Mouse (Mus musculus) hindbrain, embryonic 12.5 days (tissue): ENCODE measurements around the gene Tmem270. TPM values are rescaled to one million over a fixed set of nuclear protein-coding genes. Genes with fewer than 3 reads are reported as not detected.

Experiments
- ATAC-seq: fragments of 200-750 bp; cut with Nextera tagmentation; 2 replicates; pipeline ENCODE4 v1.8.0; 2017; ENCODE audit warnings: moderate TSS enrichment; ENCODE audit not compliant: low FRiP score
- H3K27ac ChIP-seq: fragments of 300-500 bp; sonication (generic); 2 replicates; pipeline ENCODE4 v1.5.1; 2016; ENCODE audit warnings: mild to moderate bottlenecking
- H3K27me3 ChIP-seq: fragments of 300-500 bp; sonication (generic); 2 replicates; pipeline ENCODE4 v1.6.1; 2016; ENCODE audit warnings: mild to moderate bottlenecking
- H3K36me3 ChIP-seq: fragments of 300-500 bp; sonication (generic); 2 replicates; pipeline ENCODE4 v1.6.1; 2016; ENCODE audit warnings: mild to moderate bottlenecking
- H3K4me1 ChIP-seq: fragments of 300-500 bp; sonication (generic); 2 replicates; pipeline ENCODE4 v1.6.1; 2016
- H3K4me2 ChIP-seq: fragments of 300-500 bp; sonication (generic); replicated peaks from 2 replicates; pipeline ENCODE4 v1.6.1; 2016; ENCODE audit warnings: mild to moderate bottlenecking
- H3K4me3 ChIP-seq: fragments of 300-500 bp; sonication (generic); 2 replicates; pipeline ENCODE4 v1.5.1; 2016; ENCODE audit warnings: mild to moderate bottlenecking
- H3K9ac ChIP-seq: fragments of 300-500 bp; sonication (generic); 2 replicates; pipeline ENCODE4 v1.6.1; 2016; ENCODE audit warnings: mild to moderate bottlenecking, moderate library complexity
- H3K9me3 ChIP-seq: fragments of 300-500 bp; sonication (generic); replicated peaks from 2 replicates; pipeline ENCODE4 v1.6.1; 2016; ENCODE audit warnings: mild to moderate bottlenecking
- WGBS: fragments of 180-500 bp; shearing (Covaris S2); methylation state at CpG from one replicate; pipeline ENCODE4 v1.1.7; 2016; 5-methylcytosine and 5-hydroxymethylcytosine counted together
- polyA plus RNA-seq: library from polyadenylated mRNA; unstranded; fragments of >200 nt; fragmentation: Nextera tagmentation; extraction: Ambion mirVana; gene quantifications from 2 replicates; pipeline ENCODE4 v1.2.1, GENCODE M21; 2016

The Tmem270 gene
- not detected in 2 replicates for polyA plus RNA-seq

DNA sequence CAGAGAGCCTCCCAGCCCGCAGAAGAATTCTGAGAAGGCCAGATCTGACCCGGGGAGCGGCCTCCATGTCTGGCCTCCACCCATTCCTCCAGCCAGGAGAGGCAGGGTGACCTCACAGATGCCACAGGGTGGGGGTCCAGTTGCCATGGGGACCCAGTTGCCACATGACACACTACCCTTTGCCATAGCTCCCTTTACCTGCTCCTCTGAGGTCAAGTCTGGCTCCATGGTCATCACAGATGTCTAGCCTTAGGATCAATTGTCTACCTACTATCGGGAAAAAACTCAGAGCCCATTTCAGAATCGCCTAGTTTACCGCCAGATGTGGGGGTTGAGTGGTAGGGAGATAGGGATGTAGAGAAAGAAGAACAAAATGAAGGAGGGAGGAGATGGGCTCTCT lies at the start of gene Tmem270:
Tmem270 (minus strand) TSS at position 101 of the 400 bp plus-strand sequence.
- H3K4me2 ChIP-seq = no peak within 1 kb of the TSS
- H3K36me3 ChIP-seq = no peaks in the 10 kb centered on the region
- no peak for ATAC-seq
- H3K27ac ChIP-seq = no peak within 1 kb of the TSS
- H3K9ac ChIP-seq = no peak within 1 kb of the TSS
- WGBS = 76% methylated on average over 6 of the region's 6 CpGs
- H3K4me1 ChIP-seq = no peaks in the 10 kb centered on the region; the same call in 1 of the 2 replicates
- H3K9me3 ChIP-seq = no peaks in the 10 kb centered on the region
- no peak within 1 kb of the TSS for H3K4me3 ChIP-seq
- H3K27me3 ChIP-seq = no peaks in the 10 kb centered on the region

DNA sequence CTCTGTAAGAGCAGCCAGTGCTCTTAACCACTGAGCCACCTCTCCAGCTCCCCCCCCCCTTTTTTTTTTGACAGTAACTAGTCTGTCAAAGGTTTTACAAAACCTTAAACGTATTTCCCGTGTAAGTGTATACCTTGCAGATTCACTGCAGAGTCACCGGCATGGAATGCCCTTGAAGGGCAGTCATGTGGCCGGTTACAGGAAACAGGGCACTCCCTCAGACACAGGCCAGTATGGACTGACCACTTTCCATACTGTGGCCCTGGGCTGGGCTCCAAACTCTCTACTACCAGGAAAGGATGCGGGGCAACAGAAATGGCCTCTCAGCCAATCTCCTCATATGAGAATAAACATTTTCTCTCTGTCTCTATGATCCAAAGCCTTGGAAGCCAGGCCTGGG lies 49.0 kb upstream of the Tmem270 start:
- no peaks in the 10 kb centered on the region; the same call in 1 of the 2 replicates for H3K4me1 ChIP-seq
- H3K27me3 ChIP-seq = no peaks in the 10 kb centered on the region
- no peaks in the 10 kb centered on the region for H3K36me3 ChIP-seq
- H3K9me3 ChIP-seq = no peaks in the 10 kb centered on the region
- H3K27ac ChIP-seq = no peak overlapping the region
- H3K4me2 ChIP-seq = no peak overlapping the region
- no peak overlapping the region for H3K4me3 ChIP-seq
- no peak for ATAC-seq
- H3K9ac ChIP-seq = no peak overlapping the region
- WGBS = 77% methylated on average over 5 of the region's 5 CpGs

DNA sequence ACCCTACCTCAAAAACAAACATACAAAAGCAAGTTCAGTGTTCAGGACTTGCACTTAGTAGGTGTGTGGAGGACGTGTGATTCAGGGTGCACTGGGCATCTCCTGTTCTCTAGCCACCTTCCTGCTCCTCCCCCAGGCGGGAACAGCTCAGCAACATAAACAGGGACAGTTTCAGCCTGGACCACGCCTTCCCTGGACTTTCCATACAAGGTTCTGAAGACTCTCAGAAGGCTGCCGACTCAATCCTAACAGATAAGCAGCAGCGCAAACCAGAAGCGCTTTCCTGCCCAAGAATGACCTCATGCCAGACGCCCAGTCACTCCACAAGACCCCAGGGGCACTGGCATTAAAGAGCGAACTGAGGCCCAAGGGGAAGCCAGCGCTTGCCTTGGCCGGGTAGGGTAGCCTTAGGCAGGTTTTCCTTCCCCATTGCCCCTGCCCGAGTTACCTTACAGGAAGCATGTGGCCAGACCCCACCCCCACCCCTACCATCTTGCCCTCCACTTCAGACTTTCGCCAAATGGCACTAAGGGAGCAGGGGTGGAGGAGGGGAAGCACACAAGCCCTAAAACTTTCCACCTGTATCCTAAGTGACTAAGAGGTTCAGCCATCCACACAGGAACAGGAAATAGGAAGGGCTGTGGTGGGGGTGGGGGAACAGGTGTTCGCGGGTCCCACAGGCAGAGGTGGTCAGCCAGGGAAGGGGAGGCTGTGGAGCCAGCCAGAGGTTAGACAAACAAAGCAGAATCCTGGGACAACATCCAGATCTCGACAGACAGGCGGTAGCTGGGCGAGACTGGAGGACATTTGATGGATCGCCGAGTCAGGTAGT lies 44.7 kb upstream of the Tmem270 start:
- 38% methylated on average over 19 of the region's 19 CpGs for WGBS
- no peak overlapping the region for H3K27ac ChIP-seq

DNA sequence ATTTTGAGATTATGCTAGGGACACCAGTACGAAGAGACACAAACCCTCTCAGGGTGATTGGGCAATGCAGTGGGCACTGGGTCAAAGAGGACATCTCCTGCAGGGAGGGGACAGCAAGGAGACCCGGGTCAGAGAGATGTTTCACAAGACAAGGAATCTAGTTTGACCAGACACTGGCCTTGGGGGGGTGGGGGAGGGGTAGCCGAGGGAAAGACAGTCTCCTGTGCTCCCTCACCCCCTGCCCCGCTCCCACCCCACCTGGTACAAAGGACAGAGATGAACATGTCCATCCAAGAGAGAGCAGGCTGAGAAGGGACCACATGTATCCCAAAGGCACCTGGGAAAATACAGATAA lies 41.5 kb upstream of the Tmem270 start:
- no peak overlapping the region for H3K9ac ChIP-seq
- 60% methylated on average over 4 of the region's 4 CpGs for WGBS
- no peaks in the 10 kb centered on the region for H3K36me3 ChIP-seq
- H3K4me2 ChIP-seq = no peak overlapping the region
- no peak overlapping the region for H3K4me3 ChIP-seq
- H3K27ac ChIP-seq = no peak overlapping the region
- H3K4me1 ChIP-seq = peaks cover 9% of the 10 kb centered on the region
- no peak for ATAC-seq
- peaks cover 41% of the 10 kb centered on the region for H3K27me3 ChIP-seq
- no peaks in the 10 kb centered on the region for H3K9me3 ChIP-seq

More for the DNA sequence above, 44.7 kb upstream of the Tmem270 start:
- Histone ChIP-seq H3K27me3 (peaks cover 20% of the 10 kb centered on the region), H3K4me1 (peaks cover 5% of the 10 kb centered on the region), H3K9me3 (no peaks in the 10 kb centered on the region), H3K4me3 (no peak overlapping the region), H3K4me2 (no peak overlapping the region), H3K36me3 (no peaks in the 10 kb centered on the region), H3K9ac (no peak overlapping the region)
- no peak for ATAC-seq

DNA sequence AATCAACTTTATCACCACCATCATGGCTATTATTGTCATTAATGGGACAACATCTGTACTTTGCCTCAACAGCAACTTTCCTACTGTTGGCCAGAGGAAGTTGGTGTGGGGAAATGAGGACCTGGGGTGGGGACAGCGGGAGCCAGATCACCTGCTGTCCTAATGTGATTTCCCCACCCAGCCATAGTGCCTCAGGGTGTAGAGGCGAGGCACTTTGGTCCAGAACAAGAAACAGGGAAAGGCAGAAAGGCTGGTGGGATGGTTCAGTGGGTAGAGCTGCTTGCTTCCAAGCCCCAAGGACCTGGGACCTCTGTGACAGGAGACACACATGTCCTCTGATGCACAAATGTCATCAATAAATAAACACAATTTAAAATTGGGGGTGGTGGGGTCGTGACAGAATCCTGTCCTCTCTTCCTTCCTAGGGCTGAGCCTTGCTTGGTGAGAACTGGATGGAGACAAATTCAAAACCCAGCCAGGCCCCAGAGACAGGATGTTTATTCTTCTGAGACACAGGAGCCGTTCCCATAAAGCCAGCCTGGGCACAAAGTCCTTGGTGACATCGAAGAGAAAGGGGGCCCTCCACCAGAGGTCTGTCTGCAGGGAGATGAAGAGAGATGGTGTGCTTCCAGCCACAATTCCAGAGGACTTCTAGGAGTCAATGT lies 41.0 kb upstream of the Tmem270 start:
- no peaks in the 10 kb centered on the region for H3K36me3 ChIP-seq
- H3K27me3 ChIP-seq = peaks cover 41% of the 10 kb centered on the region
- no peak overlapping the region for H3K4me3 ChIP-seq
- no peak overlapping the region for H3K9ac ChIP-seq
- H3K27ac ChIP-seq = no peak overlapping the region
- no peaks in the 10 kb centered on the region for H3K9me3 ChIP-seq
- no peak overlapping the region for H3K4me2 ChIP-seq
- 58% methylated on average over 5 of the region's 5 CpGs for WGBS
- no peak for ATAC-seq
- peaks cover 9% of the 10 kb centered on the region for H3K4me1 ChIP-seq

DNA sequence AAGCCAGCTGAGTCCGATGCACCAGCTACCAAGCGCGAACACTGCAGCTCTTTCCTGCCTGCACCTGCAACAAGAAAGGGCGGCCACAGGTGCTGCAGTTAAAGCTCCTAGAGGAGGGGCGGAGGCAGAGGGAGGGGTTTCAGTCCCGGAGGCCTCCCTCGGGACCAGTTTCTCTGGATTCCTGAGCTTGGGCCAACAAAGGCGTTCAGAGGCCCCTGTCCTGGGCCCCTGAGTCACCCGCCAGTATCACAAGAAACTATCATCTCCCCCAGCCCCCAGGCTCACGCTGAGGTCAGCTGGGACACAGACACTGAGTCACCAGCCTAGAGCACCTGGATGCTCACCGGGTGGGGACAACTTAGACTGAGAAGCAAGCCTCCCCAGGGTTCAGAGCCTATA lies 40.3 kb upstream of the Tmem270 start, which contains the start of gene Cldn4:
Cldn4 (minus strand) TSS at position 78 of the 399 bp plus-strand sequence.
- Histone ChIP-seq H3K9ac (peak within 1 kb of the TSS; percentile 35), H3K9me3 (no peaks in the 10 kb centered on the region), H3K36me3 (no peaks in the 10 kb centered on the region), H3K4me2 (peak within 1 kb of the TSS; percentile 33; the same call in 1 of the 2 replicates), H3K4me3 (peak within 1 kb of the TSS; percentile 15), H3K4me1 (peaks cover 9% of the 10 kb centered on the region), H3K27me3 (peaks cover 41% of the 10 kb centered on the region), H3K27ac (no peak within 1 kb of the TSS)
- WGBS = 12% methylated on average over 11 of the region's 11 CpGs
- ATAC-seq = no peak

DNA sequence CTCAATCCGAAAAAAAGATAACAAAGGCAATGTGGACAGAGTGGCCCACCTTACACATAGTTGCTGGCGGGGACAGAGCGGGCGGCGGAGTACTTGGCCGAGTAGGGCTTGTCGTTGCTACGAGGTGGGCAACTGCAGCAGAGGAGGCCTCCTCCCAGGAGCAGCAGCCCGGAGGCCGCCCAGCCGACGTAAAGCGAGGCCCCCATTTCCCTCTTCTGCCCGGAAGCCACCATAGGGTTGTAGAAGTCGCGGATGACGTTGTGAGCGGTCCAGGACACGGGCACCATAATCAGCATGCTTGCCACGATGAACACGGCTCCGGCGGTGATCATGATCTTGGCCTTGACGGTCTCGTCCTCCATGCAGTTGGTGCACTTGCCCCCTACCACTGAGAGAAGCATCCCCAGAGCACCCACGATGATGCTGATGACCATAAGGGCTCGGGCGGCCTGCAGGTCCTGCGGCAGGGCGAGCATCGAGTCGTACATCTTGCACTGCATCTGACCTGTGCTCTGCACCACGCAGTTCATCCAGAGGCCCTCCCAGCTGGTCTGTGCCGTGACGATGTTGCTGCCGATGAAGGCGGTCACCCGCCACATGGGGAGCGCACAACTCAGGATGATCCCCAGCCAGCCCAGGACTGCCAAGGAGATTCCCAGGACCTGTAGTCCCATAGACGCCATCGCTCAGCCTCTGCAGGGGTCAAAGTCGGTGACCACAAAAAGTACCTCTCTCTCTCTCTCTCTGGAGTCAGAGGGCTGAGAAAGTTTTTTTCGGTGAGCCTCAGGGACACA lies 39.7 kb upstream of the Tmem270 start:
- Histone ChIP-seq H3K9me3 (no peaks in the 10 kb centered on the region), H3K27me3 (peaks cover 41% of the 10 kb centered on the region), H3K27ac (no peak overlapping the region), H3K36me3 (no peaks in the 10 kb centered on the region), H3K4me2 (peak overlapping the region; percentile 33; the same call in 1 of the 2 replicates), H3K9ac (peak overlapping the region; percentile 35), H3K4me1 (peaks cover 9% of the 10 kb centered on the region), H3K4me3 (peak overlapping the region; percentile 15)
- ATAC-seq = no peak
- WGBS = 18% methylated on average over 42 of the region's 43 CpGs

DNA sequence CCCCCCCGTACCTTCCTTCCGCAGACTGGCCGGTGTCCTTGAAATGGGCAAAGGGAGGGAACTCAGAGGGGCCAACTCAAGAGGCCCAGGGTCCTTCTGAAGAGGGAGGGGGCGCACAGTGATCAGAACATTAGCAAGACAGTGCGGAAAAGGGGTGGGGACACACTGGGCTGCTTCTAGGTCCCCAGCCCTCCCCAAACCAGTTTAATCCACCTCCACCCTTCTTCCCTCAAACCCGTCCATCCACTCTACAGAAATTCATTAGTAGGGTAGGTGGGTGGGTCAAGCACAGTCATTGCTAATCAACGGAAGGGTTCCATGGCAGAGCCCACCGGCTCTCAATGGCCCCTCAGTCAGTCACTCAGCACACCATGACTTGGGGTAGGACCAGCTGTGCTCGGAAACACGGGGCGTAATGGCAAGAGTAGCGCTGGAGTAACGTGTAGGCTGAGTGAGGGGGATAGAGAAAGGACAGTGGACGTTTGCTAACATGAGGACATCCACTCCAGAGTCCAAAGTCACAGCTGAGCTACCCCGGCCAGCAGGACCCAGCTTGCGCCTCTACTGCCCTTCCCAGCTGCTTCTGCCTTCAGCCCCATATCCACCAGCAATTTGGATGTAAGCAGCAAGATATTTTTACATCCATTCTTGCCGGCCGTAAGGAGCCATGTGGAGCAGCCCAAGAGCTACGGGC lies 38.9 kb upstream of the Tmem270 start:
- H3K27ac ChIP-seq = no peak overlapping the region
- H3K4me2 ChIP-seq = no peak overlapping the region; the same call in 1 of the 2 replicates
- WGBS = 46% methylated on average over 18 of the region's 19 CpGs
- no peaks in the 10 kb centered on the region for H3K36me3 ChIP-seq
- no peaks in the 10 kb centered on the region for H3K9me3 ChIP-seq
- peaks cover 9% of the 10 kb centered on the region for H3K4me1 ChIP-seq
- ATAC-seq = no peak
- no peak overlapping the region for H3K9ac ChIP-seq
- H3K27me3 ChIP-seq = peaks cover 41% of the 10 kb centered on the region
- peak overlapping the region; percentile 15 for H3K4me3 ChIP-seq

DNA sequence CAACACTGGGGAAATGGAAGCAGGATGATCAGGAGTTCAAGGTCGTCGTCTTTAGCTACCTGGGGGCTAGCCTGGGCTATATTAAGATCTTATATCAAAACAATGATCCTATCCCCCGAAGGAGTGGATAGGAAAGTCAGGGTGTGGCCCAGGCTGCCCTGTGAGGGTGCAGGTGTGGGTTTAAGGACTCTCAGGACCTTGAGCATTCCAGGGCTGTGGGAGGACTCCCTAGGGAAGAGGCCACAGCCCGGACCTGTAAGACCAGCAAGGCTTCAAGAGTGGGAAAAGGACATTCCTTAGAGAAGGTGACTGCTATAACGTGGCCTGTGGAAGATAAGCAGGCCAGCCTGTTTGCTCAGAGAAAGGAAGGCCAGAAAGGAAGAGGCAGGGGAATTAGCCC lies 37.6 kb upstream of the Tmem270 start:
- Histone ChIP-seq H3K36me3 (no peaks in the 10 kb centered on the region), H3K4me2 (no peak overlapping the region), H3K9me3 (no peaks in the 10 kb centered on the region), H3K27ac (no peak overlapping the region), H3K9ac (no peak overlapping the region), H3K27me3 (peaks cover 41% of the 10 kb centered on the region), H3K4me1 (peaks cover 9% of the 10 kb centered on the region), H3K4me3 (no peak overlapping the region)
- ATAC-seq = no peak
- 70% methylated on average over 5 of the region's 5 CpGs for WGBS

DNA sequence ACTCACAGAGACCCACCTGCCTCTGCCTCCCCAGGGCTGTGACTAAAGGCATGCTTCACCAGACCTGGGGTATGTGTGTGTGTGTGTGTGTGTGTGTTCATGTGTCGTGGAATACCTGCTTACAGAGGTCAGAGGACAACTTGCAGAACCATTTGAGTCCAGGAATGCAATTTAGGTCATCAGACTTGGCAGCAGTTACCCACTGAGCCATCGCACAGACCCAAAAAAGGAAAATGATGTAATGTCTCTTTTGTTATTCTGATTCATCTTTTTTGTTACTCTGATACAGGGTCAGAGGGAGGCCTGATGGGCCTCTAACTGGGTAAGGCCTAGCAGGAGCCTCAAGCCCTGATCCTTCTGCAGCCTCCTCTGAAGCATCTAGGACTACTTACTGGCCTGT lies 36.2 kb upstream of the Tmem270 start:
- Histone ChIP-seq H3K36me3 (no peaks in the 10 kb centered on the region), H3K9ac (no peak overlapping the region), H3K27me3 (peaks cover 36% of the 10 kb centered on the region), H3K27ac (no peak overlapping the region), H3K4me2 (no peak overlapping the region), H3K9me3 (no peaks in the 10 kb centered on the region), H3K4me3 (no peak overlapping the region), H3K4me1 (peaks cover 9% of the 10 kb centered on the region)
- no peak for ATAC-seq
- 80% methylated on average over 2 of the region's 2 CpGs for WGBS

DNA sequence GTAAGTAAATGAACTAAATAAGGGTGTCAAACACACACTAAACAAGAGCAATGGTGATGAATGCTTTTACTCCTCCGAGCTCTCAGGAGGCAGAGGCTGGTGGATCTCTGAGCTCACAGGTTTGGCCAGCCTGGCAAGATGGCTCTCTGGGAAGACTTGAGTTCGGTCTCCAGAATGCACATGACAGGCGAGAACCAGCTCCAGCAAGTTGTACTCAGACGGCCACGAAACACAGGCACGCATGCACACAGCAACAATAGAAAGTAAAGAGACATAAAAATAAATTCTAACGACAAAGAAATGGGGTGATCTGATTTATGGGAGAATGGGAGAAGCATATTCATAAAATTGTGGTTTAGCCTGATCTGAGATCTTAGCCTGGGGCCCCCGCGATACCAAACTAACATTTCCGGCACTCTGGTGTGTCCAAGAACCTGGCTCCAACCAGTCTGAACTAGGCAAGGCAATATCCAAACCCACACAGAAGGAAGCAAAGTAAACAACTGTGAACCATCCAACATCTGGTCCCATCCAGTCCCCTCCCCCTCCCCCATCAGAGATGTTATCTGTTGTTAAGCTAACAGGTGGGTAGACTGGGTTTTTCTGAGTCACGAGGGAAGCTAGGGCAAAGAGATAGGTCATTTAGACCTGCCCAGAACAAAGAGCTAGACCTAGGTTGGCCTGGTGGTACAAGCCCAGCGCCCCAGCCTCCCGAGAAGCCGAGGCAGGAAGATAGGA lies 35.1 kb upstream of the Tmem270 start:
- Histone ChIP-seq H3K27ac (no peak overlapping the region), H3K27me3 (peaks cover 25% of the 10 kb centered on the region), H3K9me3 (no peaks in the 10 kb centered on the region), H3K9ac (no peak overlapping the region), H3K36me3 (no peaks in the 10 kb centered on the region), H3K4me1 (peaks cover 6% of the 10 kb centered on the region), H3K4me3 (no peak overlapping the region), H3K4me2 (no peak overlapping the region)
- no peak for ATAC-seq
- 84% methylated on average over 14 of the region's 14 CpGs for WGBS
